In genomic region chr15:7813531-7814370, GRCm38 (mm10) we compare ENCODE assay signal across 8 mouse cellular contexts. TPM values are rescaled to one million over a fixed set of nuclear protein-coding genes. Genes with fewer than 3 reads are reported as not detected.
DNase-seq lines count a peak whose midpoint lies in the region; ATAC-seq and TF ChIP-seq lines count a peak whose summit lies in the region.

No protein-coding gene starts in this region.

- no peak overlapping the region for H3K27ac ChIP-seq in embryonic facial prominence, embryonic 12.5 days
- no peak overlapping the region for H3K27ac ChIP-seq in hindbrain, embryonic 15.5 days (replicated peaks)
- H3K27ac ChIP-seq in midbrain, embryonic 10.5 days (replicated peaks): peak overlapping the region; percentile 79
- H3K27ac ChIP-seq in stomach, postnatal 0 days (replicated peaks): no peak overlapping the region; the same call in 1 of the 2 replicates

- TF ChIP-seq EP300 in stomach, postnatal 0 days (optimal IDR thresholded peaks at IDR 0.05): no peak

- WGBS in lung, adult 2 months: 2% methylated on average over 43 of the region's 45 CpGs
- WGBS in embryonic facial prominence, embryonic 12.5 days: under 1% methylated on average over 43 of the region's 45 CpGs
- under 1% methylated on average over 43 of the region's 45 CpGs for WGBS in hindbrain, embryonic 15.5 days
- under 1% methylated on average over 44 of the region's 45 CpGs for WGBS in midbrain, embryonic 10.5 days
- WGBS in stomach, postnatal 0 days: under 1% methylated on average over 44 of the region's 45 CpGs

- DNase-seq in lung, adult 2 months: peak; percentile 11
- DNase-seq in lung, adult 18-20 months: no peak
- DNase-seq in midbrain, embryonic 10.5 days (ENCODE audit: low spot score): peak; percentile 64
- DNase-seq in stomach, postnatal 0 days (ENCODE audit: low spot score): peak; percentile 25
- DNase-seq in T-cell, adult 2 months (ENCODE audit: low spot score): no peak
- no peak for DNase-seq in layer of hippocampus, adult 8-10 months (ENCODE audit: low spot score in 2 of 2)

- peak overlapping the region; percentile 96 for H3K4me2 ChIP-seq in embryonic facial prominence, embryonic 12.5 days (replicated peaks)
- H3K4me2 ChIP-seq in hindbrain, embryonic 15.5 days: peak overlapping the region; percentile 98
- peak overlapping the region; percentile 80 for H3K4me2 ChIP-seq in stomach, postnatal 0 days (replicated peaks; ENCODE audit: low read depth)

- no peak for ATAC-seq in embryonic facial prominence, embryonic 12.5 days (ENCODE audit: insufficient number of reproducible peaks, insufficient read depth, low FRiP score, low TSS enrichment)
- ATAC-seq in hindbrain, embryonic 15.5 days (ENCODE audit: low FRiP score, low read depth): 0 out of 2 replicates have a peak, but pooled peaks have one; percentile 31
- no peak for ATAC-seq in stomach, postnatal 0 days (ENCODE audit: low FRiP score, low TSS enrichment)

- no peaks in the 10 kb centered on the region for H3K9me3 ChIP-seq in embryonic facial prominence, embryonic 12.5 days
- H3K9me3 ChIP-seq in hindbrain, embryonic 15.5 days: no peaks in the 10 kb centered on the region
- no peaks in the 10 kb centered on the region for H3K9me3 ChIP-seq in midbrain, embryonic 10.5 days (replicated peaks)
- no peaks in the 10 kb centered on the region for H3K9me3 ChIP-seq in stomach, postnatal 0 days (ENCODE audit: control insufficient read depth, low read length)

- no peaks in the 10 kb centered on the region for H3K36me3 ChIP-seq in embryonic facial prominence, embryonic 12.5 days
- H3K36me3 ChIP-seq in hindbrain, embryonic 15.5 days: no peaks in the 10 kb centered on the region
- no peaks in the 10 kb centered on the region for H3K36me3 ChIP-seq in midbrain, embryonic 10.5 days
- H3K36me3 ChIP-seq in stomach, postnatal 0 days (ENCODE audit: control insufficient read depth, insufficient read depth, low read length): no peaks in the 10 kb centered on the region

- no peak overlapping the region for H3K9ac ChIP-seq in embryonic facial prominence, embryonic 12.5 days
- peak overlapping the region; percentile 44 for H3K9ac ChIP-seq in hindbrain, embryonic 15.5 days
- H3K9ac ChIP-seq in stomach, postnatal 0 days (ENCODE audit: low read length): peak overlapping the region; percentile 55

- H3K27me3 ChIP-seq in embryonic facial prominence, embryonic 12.5 days: peaks cover 92% of the 10 kb centered on the region
- H3K27me3 ChIP-seq in hindbrain, embryonic 15.5 days: peaks cover 94% of the 10 kb centered on the region
- H3K27me3 ChIP-seq in midbrain, embryonic 10.5 days (ENCODE audit: low read depth, poor library complexity, severe bottlenecking): peaks cover 100% of the 10 kb centered on the region
- H3K27me3 ChIP-seq in stomach, postnatal 0 days (ENCODE audit: control insufficient read depth, insufficient read depth, low read length): peaks cover 3% of the 10 kb centered on the region; the same call in 1 of the 2 replicates

- no peak for TF ChIP-seq POLR2A in lung, adult 2 months (IDR thresholded peaks at IDR 0.05; ENCODE audit: borderline replicate concordance, extremely low read depth, low read depth, low read length)

- no peak for TF ChIP-seq CTCF in lung, adult 2 months (IDR thresholded peaks at IDR 0.05; ENCODE audit: insufficient read depth, low read length)
- no peak for TF ChIP-seq CTCF in stomach, postnatal 0 days (IDR thresholded peaks at IDR 0.05; ENCODE audit: low read depth)

- H3K4me3 ChIP-seq in lung, adult 2 months (replicated peaks; ENCODE audit: extremely low read depth, low read depth, low read length): peak overlapping the region; percentile 60
- peak overlapping the region; percentile 41 for H3K4me3 ChIP-seq in embryonic facial prominence, embryonic 12.5 days
- peak overlapping the region; percentile 49 for H3K4me3 ChIP-seq in hindbrain, embryonic 15.5 days
- H3K4me3 ChIP-seq in midbrain, embryonic 10.5 days: peak overlapping the region; percentile 74
- H3K4me3 ChIP-seq in stomach, postnatal 0 days (ENCODE audit: low read depth, low read length): peak overlapping the region; percentile 69

- peaks cover 3% of the 10 kb centered on the region; the same call in 1 of the 2 replicates for H3K4me1 ChIP-seq in lung, adult 2 months (ENCODE audit: control insufficient read depth, insufficient read depth, low read length)
- peaks cover 28% of the 10 kb centered on the region for H3K4me1 ChIP-seq in embryonic facial prominence, embryonic 12.5 days
- peaks cover 53% of the 10 kb centered on the region for H3K4me1 ChIP-seq in hindbrain, embryonic 15.5 days (replicated peaks)
- H3K4me1 ChIP-seq in midbrain, embryonic 10.5 days: peaks cover 66% of the 10 kb centered on the region
- H3K4me1 ChIP-seq in stomach, postnatal 0 days (replicated peaks; ENCODE audit: control insufficient read depth, insufficient read depth): no peaks in the 10 kb centered on the region

RNA-seq across cellular contexts. Expression of gene Gdnf, which starts 3.1 kb away (rescaled TPM):
- polyA plus RNA-seq in lung, adult 2 months (2012; rRNA removed): 3.3 and 3.4 TPM in 2 replicates
- 0.56 and 0.82 TPM in 2 replicates for polyA plus RNA-seq in embryonic facial prominence, embryonic 12.5 days (2016; fragmentation: Nextera tagmentation; extraction: Ambion mirVana)
- 0.05 and 0.22 TPM in 2 replicates for polyA plus RNA-seq in hindbrain, embryonic 15.5 days (2015; fragmentation: Nextera tagmentation; extraction: Ambion mirVana)
- 0.41 and 0.76 TPM in 2 replicates for polyA plus RNA-seq in midbrain, embryonic 10.5 days (2016; fragmentation: Nextera tagmentation; extraction: Ambion mirVana)
- polyA plus RNA-seq in stomach, postnatal 0 days (2015; fragmentation: Nextera tagmentation; extraction: Ambion mirVana): 0.62 and 0.72 TPM in 2 replicates
- under 1 TPM in 3 of 4 experiments, not detected in 1; 0.16 to 0.20 (median 0.16) TPM for total RNA-seq in layer of hippocampus, adult 8-10 months (2022)

Comparison
In these comparisons a context has a peak if more than half of its experiments do, and no peak if none do; other contexts are left out.
1. DNase-seq: peak in lung, adult 2 months (single experiment), midbrain, embryonic 10.5 days (single experiment) and stomach, postnatal 0 days (single experiment); none in lung, adult 18-20 months (0 of 2), T-cell, adult 2 months (single experiment) and layer of hippocampus, adult 8-10 months (0 of 2).
2. Peak in every context shown above with its lines, with median percentiles within 50 percentile points of each other: H3K4me3 ChIP-seq and H3K4me2 ChIP-seq.